Mouse (Mus musculus) activated CD4-positive, CD25-positive, alpha-beta regulatory T cell, adult 4 months (primary cell): ENCODE measurements around the gene Hacd2. TPM values are rescaled to one million over a fixed set of nuclear protein-coding genes. Genes with fewer than 3 reads are reported as not detected.

Experiments used
- ATAC-seq: one replicate; pipeline ENCODE4 v1.8.0; 2017
- polyA plus RNA-seq, 2 experiments: library from polyadenylated mRNA; unstranded; fragments of 100-300 nt; shearing (Covaris generic); gene quantifications; one replicate each; pipeline ENCODE4 v1.2.1; 2017

Hacd2 gene
- 10 to 100 TPM; 13.1 to 15.4 TPM for polyA plus RNA-seq

GRCm38 (mm10) chr16:35022242-35023137, at the start of gene Hacd2:
Hacd2 (plus strand) TSS chr16:35022428.
- ATAC-seq, result peak; percentile 93

DNA sequence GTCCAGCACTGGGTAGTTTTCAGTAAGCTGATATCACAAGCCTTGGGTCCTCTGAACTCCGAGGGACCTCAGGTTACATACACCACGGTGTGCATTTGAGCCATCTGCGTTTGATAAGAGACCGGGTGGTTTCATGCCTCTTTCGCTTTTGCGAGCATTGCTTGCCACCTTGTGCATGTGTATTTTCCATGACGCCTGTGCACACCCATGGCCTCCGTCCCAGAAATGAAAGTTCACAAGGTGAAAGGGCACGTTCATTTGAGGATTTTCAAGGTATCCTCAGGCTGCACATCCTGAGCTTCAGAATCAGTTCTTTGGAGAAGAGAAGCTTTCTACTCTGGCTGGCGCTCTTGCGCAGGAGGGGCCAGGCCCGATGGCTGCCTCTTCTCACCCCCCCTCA, 49.8 kb upstream of the Hacd2 start:
- ATAC-seq, result no peak

GRCm38 (mm10) chr16:34975544-34975943, 46.7 kb upstream of the Hacd2 start:
- ATAC-seq, result no peak

GRCm38 (mm10) chr16:34976630-34977029, 45.6 kb upstream of the Hacd2 start:
- ATAC-seq, result no peak

GRCm38 (mm10) chr16:34978018-34978417, 44.2 kb upstream of the Hacd2 start:
- ATAC-seq, result no peak

GRCm38 (mm10) chr16:34981009-34981408, 41.2 kb upstream of the Hacd2 start:
- ATAC-seq, result no peak

- no peak for ATAC-seq
Measured at GRCm38 (mm10) chr16:34984203-34985030, 37.8 kb upstream of the Hacd2 start.

DNA sequence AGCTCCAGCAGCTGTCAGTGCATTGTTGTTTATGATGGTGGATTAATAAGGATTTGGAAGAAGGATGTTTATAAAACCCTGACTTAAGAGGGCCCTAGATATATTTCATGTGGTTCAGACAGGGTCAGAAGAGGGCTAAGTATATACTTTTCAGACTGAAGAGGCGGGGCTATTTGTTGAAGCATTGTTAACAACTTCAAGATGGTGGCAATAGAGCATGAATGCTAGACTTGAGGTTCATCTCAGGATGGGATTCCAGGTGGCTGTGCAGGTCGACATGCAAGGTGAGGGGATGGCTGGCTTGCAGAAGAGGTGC, 37.2 kb upstream of the Hacd2 start:
- no peak for ATAC-seq

DNA sequence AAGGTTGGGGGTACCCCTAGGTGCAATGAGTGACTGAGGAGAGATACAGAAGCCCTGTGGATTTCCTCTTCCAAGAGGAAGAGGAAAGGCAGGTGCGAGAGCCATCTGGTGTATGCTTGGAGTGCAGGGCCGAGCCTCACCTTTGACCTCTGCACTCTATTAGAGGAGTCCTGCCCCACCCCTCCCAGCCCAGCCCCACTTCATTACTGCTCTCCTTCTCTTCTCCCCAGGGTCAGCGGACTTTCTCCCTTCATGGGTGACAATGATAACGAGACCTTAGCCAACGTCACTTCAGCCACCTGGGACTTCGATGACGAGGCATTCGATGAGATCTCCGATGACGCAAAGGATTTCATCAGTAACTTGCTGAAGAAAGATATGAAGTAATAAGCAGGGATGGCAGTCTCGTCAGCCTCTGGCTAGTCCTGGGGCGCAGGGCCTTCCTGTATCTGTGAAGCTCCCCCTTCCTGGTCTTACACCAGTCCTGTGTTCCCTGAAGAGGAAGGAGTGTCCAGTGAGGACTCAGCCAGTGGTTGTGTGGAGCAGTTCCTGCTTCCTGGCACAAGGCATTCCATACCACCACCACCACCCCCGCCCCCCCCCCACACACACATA, 35.9 kb upstream of the Hacd2 start:
- no peak for ATAC-seq

- ATAC-seq, result no peak
Measured at GRCm38 (mm10) chr16:34991365-34991764, 30.9 kb upstream of the Hacd2 start.

DNA sequence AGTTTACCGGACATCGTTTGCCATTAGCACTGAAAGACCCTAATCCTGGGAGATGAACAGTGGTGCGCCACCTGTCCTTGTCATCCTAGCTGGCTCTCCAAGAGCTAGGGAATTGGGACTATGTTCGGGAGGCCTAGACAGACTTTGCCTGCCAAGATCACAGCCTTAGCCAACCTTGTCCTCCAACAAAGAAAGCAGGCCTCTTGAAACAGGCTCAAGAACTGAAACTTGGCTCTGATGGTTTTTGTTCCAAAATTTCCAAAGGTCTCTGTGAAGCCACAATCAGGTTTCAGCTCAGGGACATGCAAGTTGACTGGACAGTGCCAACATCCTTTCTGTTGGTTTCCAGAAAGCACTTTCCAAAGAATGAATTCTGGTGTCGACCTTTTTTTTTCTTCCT, 29.4 kb upstream of the Hacd2 start:
- ATAC-seq, result no peak

- no peak for ATAC-seq
Measured at GRCm38 (mm10) chr16:34993694-34994330, 28.4 kb upstream of the Hacd2 start.

DNA sequence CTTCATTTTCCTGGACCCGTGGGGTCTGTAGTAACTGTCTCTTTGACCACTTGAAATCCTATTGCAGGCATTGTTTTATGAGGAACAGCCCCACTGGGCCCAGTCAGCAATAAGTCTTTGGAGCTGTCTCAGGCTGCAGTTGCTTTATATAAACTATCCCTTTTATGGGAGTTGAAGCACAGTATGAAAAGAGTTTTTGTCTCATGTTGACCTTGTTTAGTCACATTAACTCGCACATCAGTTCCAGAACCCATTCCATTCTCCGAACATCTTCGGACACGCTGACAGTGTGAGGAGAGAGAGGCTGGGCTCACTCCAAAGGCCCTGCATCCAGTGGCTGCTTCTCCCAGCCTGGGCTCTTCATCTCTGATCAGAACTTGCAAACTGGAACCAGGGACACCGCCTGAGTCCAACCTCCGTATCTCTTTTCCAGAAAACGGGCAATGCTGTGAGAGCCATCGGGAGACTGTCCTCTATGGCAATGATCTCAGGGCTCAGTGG, 27.5 kb upstream of the Hacd2 start:
- no peak for ATAC-seq

DNA sequence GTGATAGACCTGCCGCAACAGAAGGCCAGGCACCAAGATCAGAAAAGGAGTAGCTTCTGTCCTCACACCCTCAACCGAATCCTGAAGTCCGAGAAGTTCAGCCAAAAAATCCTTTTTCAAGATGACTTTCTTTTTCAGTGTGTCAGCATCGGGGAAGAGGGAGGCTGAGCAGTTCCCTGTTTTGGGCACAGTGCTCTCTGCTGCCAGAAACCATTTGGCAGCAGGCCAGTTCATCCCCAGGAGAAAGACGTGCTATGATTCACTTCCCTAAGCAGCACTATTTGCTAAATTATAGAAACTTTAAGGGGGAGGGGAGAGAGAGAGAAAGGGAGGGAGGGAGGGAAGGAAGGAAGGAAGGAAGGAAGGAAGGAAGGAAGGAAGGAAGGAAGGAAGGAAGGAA, 26.1 kb upstream of the Hacd2 start:
- ATAC-seq, result no peak

GRCm38 (mm10) chr16:34997052-34997451, 25.2 kb upstream of the Hacd2 start:
- ATAC-seq, result no peak

- no peak for ATAC-seq
Measured at GRCm38 (mm10) chr16:34997576-34997975, 24.7 kb upstream of the Hacd2 start.

GRCm38 (mm10) chr16:34999016-34999415, 23.2 kb upstream of the Hacd2 start:
- no peak for ATAC-seq

DNA sequence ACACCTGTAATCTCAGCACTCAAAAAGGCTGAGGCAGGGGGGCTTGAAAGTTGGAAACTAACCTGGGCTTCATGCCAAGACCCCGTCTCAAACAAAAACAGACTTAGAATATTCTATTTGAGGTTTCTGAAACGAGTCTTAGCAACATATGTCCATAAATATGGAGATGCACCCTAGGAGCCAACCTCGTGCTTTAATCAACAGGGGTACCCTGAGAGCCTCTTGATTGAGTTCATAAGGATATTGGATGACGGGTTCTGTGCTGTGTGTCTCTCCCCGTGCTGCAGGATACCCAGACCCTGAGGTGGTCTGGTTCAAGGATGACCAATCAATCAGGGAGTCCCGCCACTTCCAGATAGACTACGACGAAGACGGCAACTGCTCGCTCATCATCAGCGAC, 22.2 kb upstream of the Hacd2 start:
- no peak for ATAC-seq

- no peak for ATAC-seq
Measured at GRCm38 (mm10) chr16:35000923-35001560, 21.2 kb upstream of the Hacd2 start.

- ATAC-seq, result no peak
Measured at GRCm38 (mm10) chr16:35004356-35004755, 17.9 kb upstream of the Hacd2 start.

DNA sequence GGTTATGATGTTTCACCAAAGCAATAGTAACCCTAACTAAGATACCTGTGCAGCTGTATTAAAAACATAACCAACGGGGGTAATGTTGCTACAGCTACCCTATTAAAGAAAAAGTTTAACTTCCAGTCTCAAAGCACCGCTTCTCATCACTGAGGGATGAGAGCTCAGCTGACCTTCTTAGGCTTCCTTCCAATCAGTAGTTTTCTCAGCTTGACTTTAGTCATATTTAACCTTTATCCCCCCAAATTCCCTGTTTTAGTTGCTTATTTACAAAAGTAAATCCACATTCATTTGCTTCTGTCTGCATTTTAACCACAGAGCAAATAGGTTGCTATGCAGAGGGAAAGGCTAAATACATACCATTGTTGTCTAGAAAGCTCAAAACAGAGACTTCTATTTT, 17.5 kb upstream of the Hacd2 start:
- no peak for ATAC-seq

DNA sequence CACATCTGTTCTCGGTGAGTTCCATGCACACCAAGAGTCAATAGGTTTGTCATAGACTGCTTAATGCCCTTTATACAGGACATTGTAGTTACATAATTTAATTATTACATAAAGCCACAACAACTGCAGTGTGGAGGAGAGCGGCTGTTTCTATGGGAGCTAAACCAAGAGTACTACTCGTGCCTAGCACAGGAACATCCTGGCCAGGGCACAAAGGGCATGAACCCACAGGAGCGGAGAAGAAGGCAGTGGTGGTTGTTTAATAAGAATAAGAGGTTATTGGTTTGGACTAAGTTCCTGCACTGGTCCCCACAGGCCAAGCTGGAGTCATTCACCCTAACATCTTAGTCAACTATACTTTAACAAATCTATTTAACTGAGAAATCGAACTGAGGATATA, 16.0 kb upstream of the Hacd2 start:
- no peak for ATAC-seq
